Mouse (Mus musculus) CD4-positive helper T cell, adult 2 months (primary cell): ENCODE results near the gene Parp6.
A peak's percentile ranks its signal among the peaks of the same experiment; 100 is the strongest.

Experiments used
- DNase-seq: peaks from one replicate; pipeline ENCODE4 v3.0.0-alpha.2; 2012; ENCODE audit warnings: low read depth, missing footprints, low spot score

The Parp6 gene

DNA sequence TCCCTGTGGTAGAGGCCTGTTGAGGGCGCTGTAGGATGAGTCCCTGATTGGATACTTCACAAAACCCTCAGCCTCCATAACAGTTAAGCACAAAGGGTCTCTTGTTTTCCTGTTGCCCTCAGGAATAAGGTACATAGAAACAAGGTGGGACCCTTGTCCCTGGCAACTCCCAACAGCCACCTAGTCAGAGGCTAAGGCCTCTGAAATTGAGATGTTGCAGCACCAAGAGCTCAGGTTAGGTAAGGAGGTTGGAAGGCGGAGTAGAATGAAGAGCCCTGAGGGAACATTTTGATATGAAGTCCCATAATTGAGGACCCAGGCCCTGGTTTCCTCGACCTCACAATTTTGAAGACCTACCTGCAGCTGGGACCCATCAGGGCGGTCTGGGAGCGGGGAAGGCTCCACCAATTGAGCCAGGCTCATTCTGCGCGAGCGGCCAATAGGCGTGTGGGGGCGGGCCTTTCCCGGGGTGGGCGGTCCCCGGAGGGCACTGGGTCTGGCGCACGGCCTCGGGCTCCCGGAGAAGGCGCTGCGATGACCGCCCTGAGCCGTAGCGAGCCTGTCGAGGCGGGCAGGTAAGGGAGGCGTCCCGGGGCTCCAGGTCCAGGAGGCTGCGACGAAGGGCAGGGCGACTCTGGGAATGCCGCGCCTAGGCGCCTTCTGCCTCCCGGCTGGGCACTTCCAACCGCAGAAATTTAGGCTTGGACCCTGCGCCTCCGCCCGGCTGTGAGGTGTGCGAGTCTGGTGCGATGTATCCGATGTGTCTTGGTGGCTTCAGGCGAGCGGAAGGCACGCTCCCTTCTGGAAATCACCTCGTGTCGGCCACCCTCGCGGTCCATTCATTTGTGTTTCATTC lies 62.8 kb downstream of the Parp6 start, which contains the start of gene Gramd2:
TSS of gene Gramd2 (plus strand) at position 467 of the 856 bp plus-strand sequence.
- peak; percentile 41 for DNase-seq

DNA sequence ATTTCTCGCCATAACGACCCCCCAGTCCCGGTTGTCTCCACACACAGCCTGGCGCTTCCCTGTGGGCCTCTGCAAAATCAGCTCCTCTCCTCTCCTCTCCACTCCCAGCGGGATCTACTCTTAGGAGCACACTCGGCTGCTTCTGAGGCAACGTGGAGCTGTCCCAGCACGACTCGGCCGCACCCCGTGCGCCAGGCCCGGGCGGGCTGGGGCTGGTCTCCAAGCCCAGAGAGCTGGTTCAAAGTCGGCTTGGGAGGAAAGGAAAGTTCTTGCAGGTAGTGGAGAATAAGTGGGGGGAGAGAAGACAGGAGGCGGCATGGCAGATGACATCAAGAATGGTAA lies 63.4 kb downstream of the Parp6 start:
- DNase-seq: no peak

DNA sequence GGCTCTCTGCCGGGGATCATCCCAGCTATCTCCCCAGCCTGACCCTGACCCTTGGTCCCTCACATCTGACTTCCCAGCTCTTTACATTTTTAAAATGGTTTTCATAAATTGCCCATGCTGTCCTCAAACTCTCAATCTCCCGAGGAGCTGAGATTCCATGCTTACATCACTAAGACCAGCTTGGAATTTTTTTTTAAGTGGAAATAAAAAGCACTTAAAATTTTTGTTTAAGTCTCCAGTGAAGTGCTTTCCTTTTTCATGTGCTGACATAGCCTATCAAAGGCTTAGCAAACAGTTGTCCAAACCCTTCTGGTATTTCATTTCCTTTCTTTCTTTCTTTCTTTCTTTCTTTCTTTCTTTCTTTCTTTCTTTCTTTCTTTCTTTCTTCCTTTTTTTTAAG lies 66.9 kb downstream of the Parp6 start:
- no peak for DNase-seq

DNA sequence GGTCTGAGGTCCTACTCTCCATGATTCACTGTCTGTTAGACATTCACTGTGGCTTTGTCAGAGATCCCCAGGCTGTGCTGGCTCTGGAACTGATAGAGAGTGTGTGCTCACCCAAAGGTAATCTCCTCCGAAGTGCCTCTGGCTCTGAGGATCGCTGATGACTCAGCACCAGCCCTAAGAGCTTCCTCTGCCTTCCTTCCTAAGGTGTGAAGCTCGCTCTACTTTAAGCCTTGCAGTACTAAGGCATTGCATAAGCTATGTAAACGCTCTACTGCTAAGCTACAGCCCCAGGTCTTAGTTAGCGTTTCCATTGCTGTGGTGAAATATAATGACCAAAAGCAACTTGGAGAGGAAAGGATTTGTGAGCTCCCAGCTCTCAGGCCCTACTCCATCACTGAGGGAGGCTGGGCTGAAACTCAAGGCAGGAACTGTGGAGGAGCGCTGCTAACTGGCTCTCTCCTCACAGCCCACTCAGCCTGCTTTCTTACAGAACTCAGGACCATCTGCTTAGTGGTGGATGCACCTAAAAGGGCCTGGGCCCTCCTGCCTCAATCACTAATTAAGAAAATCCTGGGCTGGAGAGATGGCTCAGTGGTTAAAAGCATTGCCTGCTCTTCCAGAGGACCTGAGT lies 70.4 kb downstream of the Parp6 start:
- DNase-seq: no peak

DNA sequence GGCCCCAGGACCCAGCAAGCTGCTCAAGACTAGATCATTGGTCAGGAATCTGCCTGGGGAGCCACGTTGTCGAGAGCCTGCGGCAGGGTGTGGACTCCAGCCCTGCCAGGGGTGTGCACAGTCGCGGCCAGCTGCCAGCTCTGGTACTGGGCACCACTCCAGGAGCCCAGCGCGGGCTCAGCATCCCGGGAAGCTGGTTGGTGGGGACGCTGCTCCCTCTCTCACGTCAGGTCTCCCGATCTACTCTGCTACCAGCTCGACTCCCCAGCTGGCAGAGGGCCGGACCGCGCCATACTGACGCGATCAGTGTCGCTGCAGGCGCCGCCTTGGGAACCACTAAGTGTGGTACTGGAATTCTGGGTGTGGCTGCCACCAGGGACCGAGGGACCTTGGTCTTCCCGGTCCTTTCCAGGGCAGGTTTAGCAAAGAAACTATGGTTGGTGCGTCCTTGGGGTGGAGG lies 74.6 kb downstream of the Parp6 start:
- no peak for DNase-seq

DNA sequence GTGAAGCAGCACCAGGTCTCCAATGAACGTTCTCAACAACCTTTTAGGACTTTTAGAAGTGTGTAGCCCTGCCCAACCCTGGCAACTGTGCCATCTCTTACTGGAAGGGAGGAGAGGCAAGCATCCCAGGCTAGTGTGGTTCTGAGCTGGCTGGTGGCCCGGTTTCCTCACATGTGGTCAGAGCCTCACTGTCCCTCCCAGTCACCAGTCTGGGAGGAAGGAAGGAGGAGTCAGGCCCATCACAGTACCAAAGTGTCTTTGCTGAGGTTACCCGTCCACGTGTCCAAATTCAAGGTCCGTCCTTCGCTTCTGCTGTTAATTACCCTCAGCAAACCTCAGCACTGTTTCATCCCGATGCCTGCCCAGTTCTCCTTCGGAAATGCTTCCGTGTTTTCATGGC lies 75.1 kb downstream of the Parp6 start:
- DNase-seq: no peak

DNA sequence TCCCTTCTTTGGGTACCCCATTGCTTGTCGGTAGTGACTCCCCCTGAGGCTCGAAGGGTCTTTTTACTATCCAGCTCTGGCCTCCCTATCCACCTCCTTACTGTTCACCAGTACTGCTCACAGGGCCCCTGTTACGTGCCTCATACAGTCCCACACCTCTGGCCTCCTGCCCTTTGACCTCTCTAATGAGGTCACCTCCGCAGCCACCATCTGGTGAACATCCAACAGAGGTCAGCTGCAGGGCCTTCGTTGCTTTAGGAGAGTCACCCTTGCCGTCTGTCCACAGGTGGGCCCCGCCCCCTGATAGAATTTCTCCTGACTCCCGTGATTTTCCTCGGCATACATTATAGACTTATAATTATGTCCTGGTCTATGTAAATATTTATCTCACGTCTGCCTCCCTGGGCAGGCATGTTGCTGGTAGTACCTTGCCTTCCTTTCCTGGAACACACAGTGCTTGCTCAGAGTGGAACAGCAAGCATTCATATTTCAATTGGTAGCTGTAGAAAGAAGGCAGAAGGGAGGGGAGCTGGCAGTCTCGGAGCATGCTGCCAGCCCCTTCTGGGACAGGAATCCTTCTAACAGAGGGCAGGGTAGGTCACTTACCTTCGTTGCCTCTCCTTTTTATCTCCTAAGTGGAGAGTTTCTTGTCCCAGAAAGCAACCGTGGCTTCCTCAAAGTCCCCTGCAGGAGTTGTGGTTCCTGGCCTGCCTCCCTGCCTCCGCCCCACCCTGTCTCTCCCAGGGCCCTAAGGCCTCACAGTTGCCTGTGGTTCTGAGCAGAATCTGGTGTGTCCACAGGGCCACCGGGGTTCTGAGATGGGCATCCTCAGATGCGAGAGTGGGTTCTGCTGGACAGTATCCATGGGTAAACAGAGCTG lies 77.7 kb downstream of the Parp6 start:
- no peak for DNase-seq

DNA sequence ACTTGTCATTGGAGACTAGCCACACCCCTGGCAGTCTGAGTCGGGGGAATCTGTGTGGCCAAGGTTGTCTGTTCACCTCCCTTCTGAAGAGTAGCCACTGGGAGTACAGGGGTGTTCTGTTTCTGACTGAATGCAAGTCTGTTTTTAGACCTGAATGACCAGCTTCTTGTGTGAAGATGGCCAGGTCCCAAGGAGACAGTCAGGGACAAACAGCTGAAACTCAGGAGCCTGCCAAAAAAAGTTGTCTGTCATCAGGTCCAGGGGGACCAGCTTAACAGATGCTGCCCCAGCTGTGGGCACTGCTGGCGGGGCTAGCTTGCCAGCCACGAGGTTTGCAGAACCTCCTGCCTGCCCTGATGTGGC lies 78.3 kb downstream of the Parp6 start:
- DNase-seq: no peak

DNA sequence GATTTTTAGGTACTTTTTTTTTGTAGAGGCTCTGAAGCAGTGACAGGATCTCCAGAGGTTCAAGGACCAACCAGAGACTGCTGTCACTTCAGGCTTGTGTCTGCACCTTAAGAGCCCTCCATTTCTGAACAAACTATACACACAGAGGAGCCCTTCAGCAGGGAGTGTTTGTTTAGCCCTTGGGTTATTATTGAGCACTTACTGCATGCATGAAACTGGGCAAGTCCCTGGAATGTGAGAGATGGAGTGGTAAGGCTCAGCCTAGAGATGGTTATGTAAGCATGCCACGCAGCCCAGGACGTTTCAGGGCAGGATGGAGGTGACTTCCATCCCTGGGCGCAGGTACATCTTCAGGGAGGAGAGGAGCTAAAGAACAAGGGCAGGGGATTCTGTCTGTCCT lies 79.3 kb downstream of the Parp6 start:
- no peak for DNase-seq
